Mouse (Mus musculus): ENCODE data around the gene Nr5a2.

Gene Nr5a2

GRCm38 (mm10) chr1:136948511-136949275, 11.6 kb downstream of the Nr5a2 start:
- DNase-seq (ENCODE audit: low spot score in 2 of 2), result peak in 1 of 2 experiments; percentile 13

- peak in 1 of 2 experiments; percentile 5 for DNase-seq (ENCODE audit: low spot score in 2 of 2)
These were observed 12.2 kb downstream of the Nr5a2 start for GRCm38 (mm10) chr1:136948127-136948422.

- DNase-seq (ENCODE audit: low spot score in 2 of 2), result no peak
These were observed 12.7 kb downstream of the Nr5a2 start for GRCm38 (mm10) chr1:136947394-136948126.

GRCm38 (mm10) chr1:136946806-136947393, 13.3 kb downstream of the Nr5a2 start:
- peak in 1 of 2 experiments; percentile 7 for DNase-seq (ENCODE audit: low spot score in 2 of 2)

- no peak for DNase-seq (ENCODE audit: low spot score in 2 of 2)
These were observed 13.8 kb downstream of the Nr5a2 start for GRCm38 (mm10) chr1:136946404-136946803.

GRCm38 (mm10) chr1:136945876-136946275, 14.4 kb downstream of the Nr5a2 start:
- no peak for DNase-seq (ENCODE audit: low spot score in 2 of 2)

- DNase-seq (ENCODE audit: low spot score in 2 of 2), result no peak
These were observed 14.8 kb downstream of the Nr5a2 start for GRCm38 (mm10) chr1:136945426-136945825.

GRCm38 (mm10) chr1:136940603-136941002, 19.6 kb downstream of the Nr5a2 start:
- DNase-seq (ENCODE audit: low spot score in 2 of 2), result no peak

GRCm38 (mm10) chr1:136939220-136939619, 21.0 kb downstream of the Nr5a2 start:
- no peak for DNase-seq (ENCODE audit: low spot score in 2 of 2)

GRCm38 (mm10) chr1:136935960-136936324, 24.3 kb downstream of the Nr5a2 start:
- DNase-seq (ENCODE audit: low spot score in 2 of 2), result no peak

GRCm38 (mm10) chr1:136935316-136935959, 24.8 kb downstream of the Nr5a2 start:
- DNase-seq (ENCODE audit: low spot score in 2 of 2), result no peak

- DNase-seq (ENCODE audit: low spot score in 2 of 2), result no peak
These were observed 26.2 kb downstream of the Nr5a2 start for GRCm38 (mm10) chr1:136934051-136934450.

- DNase-seq (ENCODE audit: low spot score in 2 of 2), result no peak
These were observed 29.2 kb downstream of the Nr5a2 start for GRCm38 (mm10) chr1:136931026-136931425.

GRCm38 (mm10) chr1:136929743-136930142, 30.5 kb downstream of the Nr5a2 start:
- DNase-seq (ENCODE audit: low spot score in 2 of 2), result no peak

- DNase-seq (ENCODE audit: low spot score in 2 of 2), result no peak
These were observed 32.8 kb downstream of the Nr5a2 start for GRCm38 (mm10) chr1:136927428-136927827.

GRCm38 (mm10) chr1:136926026-136926425, 34.2 kb downstream of the Nr5a2 start:
- no peak for DNase-seq (ENCODE audit: low spot score in 2 of 2)

GRCm38 (mm10) chr1:136920089-136920488, 40.2 kb downstream of the Nr5a2 start:
- no peak for DNase-seq (ENCODE audit: low spot score in 2 of 2)

- no peak for DNase-seq (ENCODE audit: low spot score in 2 of 2)
These were observed 41.5 kb downstream of the Nr5a2 start for GRCm38 (mm10) chr1:136918791-136919190.

GRCm38 (mm10) chr1:136915438-136915837, 44.8 kb downstream of the Nr5a2 start:
- peak; percentile 20 to 37 for DNase-seq (ENCODE audit: low spot score in 2 of 2)

- no peak for DNase-seq (ENCODE audit: low spot score in 2 of 2)
These were observed 48.3 kb downstream of the Nr5a2 start for GRCm38 (mm10) chr1:136911996-136912395.

GRCm38 (mm10) chr1:136911594-136911860, 48.7 kb downstream of the Nr5a2 start:
- DNase-seq (ENCODE audit: low spot score in 2 of 2), result no peak

GRCm38 (mm10) chr1:136910741-136911593, 49.3 kb downstream of the Nr5a2 start:
- no peak for DNase-seq (ENCODE audit: low spot score in 2 of 2)
